Mouse (Mus musculus) cerebellum, adult 11 months (tissue): Measurements from ENCODE around the gene Agt.
A peak's percentile ranks its signal among the peaks of the same experiment; 100 is the strongest.

Experiments
- DNase-seq: peaks from one replicate; pipeline ENCODE4 v3.0.0; 2022

Gene Agt

DNA sequence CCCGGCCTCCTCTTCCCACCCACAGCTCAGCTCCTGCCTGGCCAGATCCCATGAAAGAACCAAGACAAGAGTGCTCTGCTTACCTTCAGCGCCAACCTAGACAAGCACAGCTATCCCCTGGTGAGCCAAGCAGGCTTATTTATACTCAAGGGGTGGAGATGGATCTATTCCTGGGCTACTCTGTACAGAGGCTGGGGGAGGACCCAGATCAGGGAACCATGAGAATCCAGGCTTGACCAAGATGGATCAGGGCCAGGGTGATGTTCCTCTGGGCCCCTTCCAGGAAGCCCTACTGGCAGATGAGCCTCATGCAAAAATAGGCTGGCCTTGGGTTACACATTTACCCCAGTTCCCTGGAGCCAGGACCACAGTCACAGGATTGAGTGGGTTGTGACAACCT lies at the start of gene Agt:
Gene Agt (minus strand): TSS at position 114 of the 400 bp plus-strand sequence.
- peak; percentile 46 for DNase-seq

DNA sequence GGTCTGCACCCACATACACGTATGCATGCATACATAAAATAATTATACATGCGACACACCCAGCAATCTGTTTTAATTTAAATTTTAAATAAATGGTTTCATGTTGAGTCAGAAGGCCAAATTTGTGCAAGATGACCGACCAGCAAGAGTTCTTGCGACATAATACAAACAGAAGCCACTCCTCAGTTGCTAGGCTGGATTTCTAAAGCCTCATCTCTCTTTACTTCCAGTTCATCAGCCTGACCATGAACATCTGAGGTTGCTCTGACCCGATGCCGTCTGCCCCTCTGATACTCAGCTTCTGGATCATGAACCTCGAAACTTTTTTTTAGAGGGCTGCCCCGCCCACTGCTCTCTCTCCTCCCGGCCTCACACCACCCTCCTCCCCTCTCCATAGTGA lies 48.7 kb upstream of the Agt start:
- no peak for DNase-seq

DNA sequence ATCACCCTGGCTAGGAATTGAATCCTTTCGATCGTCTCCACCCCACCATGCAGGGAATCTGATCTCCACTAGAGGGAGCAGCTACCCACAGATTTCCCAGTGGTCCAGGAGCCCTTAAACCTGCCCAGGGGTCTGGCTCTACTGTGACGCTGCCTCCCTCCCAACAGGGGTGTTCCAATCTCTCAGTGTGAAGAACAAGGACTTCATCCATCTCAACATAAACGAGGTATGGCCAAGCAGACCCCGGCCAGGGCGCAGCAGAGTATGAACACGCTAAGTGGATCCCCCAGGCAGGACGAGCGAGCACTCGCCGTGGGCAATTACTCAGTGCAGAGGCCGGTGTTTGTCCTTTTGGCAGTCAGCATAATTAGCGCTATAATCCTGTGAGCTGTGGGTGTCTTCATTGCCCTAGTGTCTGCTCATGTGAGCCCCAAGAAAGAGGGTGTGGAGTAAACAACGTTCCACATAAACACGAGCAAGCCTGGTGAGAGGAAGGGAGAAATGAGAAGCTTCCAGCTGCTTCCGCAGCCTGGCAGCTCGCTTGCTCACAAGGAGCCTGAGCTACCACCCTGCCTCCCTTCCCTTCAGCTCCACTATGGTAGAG lies 47.9 kb upstream of the Agt start:
- DNase-seq: peak; percentile 83

DNA sequence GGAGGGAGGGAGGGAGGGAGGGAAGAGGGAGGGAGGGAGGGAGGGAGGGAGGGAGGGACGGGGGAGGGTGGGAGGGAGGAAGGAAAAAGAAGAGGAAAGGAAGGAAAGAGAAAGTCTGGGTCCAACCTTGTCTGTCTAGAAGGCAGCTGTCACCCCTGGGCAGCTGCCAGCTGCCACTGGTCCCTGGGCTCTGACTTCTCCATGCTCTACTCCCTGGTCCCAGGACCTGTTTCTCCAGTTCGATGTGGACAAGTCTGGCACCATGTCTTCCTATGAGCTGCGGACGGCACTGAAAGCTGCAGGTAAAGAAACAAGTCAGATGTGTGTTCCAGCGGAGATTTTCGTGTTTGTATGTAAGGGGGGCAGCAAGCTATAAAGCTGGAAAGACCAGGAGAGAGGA lies 44.8 kb upstream of the Agt start:
- DNase-seq: no peak

DNA sequence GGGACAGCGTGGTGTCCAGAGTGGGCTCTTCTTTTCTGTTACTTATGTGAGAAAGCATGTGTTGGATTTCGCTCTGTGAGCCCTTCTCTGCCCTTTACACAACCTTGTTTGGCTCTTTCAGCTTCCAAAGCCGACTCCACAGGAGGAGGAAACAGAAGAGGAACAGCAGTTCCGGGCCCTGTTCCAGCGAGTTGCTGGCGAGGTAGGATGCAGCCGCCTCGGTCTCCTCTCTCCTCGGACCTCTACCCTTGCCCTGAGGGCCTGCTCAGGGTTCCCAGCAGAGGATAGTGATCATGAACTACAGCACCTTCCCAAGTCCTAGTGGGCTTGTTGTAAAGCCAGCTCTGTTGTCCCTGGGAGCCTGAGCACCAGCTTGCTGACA lies 39.5 kb upstream of the Agt start:
- DNase-seq: no peak

DNA sequence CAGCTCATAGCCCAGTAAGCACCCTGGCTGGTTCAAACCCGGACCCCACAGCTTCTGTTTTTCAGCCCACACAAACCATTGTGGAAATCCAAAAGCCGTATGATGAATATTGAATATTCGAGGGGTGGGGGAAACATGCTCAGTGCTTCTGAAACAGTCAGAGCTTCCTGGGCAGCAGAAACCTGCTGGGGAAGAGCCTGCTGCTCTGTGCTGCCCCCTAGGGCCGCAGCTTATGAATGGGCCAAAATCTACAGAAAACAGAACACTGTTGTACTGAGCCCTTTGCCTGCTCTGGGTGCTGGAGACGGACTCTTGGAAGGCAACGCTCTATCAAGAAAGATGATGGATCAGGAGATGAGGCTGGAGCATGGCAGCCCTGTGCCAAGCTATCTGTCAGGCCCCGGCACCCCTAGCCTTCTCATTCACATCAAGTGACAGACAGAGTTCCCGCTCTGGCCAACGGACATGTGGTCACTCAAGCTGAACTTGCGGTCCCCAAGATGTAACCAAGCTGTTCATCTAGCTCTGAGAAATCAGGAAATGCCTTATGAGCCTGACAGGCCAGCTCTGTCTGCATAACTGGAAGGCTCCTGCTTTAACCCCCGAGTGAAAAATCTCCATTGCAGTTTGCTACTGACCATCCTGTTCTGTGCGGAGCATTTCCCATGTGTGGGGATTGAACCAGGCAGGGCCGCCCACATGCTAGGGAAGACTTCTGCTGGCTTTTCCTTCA lies 38.9 kb upstream of the Agt start:
- DNase-seq: no peak

DNA sequence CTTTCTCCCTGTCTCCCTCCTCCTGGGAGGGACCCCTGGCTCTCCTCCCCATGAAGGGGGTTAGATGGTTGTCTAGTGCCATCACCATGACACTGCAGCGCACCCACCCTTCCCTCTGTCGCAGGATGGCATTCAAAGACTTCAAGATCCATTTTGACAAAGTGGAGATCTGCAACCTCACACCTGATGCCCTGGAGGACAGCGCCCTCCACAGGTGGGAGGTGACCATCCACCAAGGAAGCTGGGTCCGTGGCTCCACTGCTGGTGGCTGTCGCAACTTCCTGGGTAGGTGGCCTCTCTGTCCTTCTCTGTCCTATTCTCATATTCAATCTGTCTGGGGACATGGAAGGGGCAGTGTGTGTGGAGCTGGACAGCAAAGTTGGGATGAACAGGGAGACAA lies 34.6 kb upstream of the Agt start:
- no peak for DNase-seq

DNA sequence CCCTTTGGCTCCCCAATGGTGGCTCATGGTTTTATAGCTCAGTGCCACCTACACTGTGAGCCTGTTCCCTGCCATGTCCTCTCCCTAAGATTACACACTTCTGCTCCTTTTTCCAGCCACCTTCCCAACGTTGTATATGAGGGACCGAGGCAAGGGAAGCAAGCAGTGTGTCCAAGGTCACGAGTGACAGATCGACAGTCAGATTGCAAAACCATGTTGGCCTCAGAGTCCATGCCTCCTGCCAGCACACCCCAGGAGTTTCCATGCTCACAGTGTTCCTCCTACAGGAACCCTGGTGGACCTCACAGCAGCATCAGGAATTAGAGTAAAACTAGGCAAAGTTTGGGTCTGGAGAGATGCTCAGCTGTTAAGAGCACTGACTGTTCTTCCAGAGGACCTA lies 19.9 kb upstream of the Agt start:
- no peak for DNase-seq

DNA sequence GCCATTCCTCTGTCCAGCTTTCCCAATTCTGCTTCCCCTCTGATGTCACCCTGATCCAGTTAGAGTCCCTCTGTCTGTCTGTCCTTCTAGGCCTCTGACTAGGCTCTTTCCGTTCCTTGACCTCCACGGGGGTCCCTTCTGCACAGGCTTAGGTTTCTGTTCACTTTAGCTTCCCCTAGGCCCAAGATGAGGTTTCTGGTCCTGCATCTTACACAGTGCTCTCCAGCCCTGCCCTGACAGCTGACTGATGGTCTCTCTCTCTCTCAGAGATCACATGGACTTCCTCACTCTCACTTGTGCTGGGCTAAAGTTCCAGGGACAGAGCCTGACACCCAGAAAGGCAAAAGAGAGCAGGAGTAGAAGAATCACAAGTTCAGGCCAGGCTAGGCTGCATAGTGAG lies 17.1 kb upstream of the Agt start:
- DNase-seq: no peak

DNA sequence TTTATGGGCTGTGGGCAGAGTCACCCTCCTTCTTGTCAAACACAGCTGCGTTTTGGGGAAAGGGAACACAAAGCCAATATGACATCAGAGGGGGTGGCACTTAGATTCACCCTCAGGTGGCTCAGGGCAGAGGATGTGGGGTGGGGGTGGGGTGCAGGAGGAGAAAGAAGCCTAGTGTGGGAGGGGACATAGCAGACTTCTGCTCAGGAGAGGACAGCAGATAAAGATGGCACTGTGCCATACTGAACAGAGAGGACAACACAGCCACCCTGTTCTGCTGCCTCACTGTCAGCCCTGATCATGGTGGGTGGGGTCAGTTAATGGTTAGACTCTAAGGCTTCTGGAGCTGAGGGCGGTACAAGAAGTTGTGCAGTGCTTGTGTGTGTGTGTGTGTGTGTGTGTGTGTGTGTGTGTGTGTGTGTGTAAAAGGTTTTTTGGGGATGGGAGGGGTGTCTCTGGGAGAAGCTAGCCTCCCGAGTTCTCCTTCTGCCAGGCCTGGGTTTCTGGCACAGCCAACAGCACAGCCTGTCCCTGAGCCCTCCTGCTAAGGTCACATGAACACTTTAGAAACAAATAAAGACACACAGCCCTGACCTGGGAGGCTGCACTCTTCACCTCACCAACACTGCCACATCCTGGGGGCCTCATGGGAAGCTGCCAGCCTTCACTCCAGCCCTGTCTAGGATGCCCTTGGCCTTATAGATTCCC lies 16.4 kb upstream of the Agt start:
- DNase-seq: peak; percentile 59

DNA sequence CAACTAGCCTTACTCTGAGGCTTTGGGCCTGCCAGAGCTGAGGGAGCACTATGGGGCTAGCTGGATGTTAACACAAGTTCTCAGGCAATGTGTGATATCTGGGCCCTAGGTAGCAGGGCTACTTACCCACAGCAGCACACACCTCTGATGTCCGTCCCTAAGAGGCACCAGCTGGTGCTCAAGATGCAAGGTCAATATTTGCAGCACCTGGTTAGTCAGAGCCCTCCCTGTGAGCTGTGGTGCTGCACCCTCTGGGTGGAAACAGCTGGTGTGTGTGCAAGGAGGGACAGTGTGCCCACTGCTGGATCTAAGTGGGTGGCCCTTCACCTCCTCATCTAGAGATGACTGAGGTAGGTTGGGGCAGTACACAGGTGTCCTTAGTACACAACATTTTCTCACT lies 7.2 kb upstream of the Agt start:
- DNase-seq: no peak

DNA sequence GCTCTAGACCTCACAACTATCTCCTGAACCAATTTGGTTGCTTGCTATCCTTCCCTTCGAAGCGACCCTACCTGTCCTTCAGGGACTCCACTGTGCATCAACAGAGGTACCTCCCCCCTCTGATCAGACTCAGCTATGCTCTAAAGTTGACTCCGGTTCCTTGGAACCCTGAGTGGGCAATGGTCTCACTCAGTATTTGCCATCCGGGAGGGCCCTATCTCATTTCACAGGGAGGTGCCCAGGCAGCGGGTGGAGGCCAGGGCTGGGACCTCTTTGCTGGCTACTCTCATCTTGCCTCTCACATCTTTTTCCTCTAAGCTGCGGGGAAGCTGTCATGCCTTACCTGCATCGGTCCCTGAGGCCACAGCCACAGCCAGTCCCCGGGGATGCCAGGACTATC lies 6.3 kb upstream of the Agt start, which contains the start of gene Capn9:
Gene Capn9 (plus strand): TSS at position 301 of the 400 bp plus-strand sequence.
- DNase-seq: no peak

DNA sequence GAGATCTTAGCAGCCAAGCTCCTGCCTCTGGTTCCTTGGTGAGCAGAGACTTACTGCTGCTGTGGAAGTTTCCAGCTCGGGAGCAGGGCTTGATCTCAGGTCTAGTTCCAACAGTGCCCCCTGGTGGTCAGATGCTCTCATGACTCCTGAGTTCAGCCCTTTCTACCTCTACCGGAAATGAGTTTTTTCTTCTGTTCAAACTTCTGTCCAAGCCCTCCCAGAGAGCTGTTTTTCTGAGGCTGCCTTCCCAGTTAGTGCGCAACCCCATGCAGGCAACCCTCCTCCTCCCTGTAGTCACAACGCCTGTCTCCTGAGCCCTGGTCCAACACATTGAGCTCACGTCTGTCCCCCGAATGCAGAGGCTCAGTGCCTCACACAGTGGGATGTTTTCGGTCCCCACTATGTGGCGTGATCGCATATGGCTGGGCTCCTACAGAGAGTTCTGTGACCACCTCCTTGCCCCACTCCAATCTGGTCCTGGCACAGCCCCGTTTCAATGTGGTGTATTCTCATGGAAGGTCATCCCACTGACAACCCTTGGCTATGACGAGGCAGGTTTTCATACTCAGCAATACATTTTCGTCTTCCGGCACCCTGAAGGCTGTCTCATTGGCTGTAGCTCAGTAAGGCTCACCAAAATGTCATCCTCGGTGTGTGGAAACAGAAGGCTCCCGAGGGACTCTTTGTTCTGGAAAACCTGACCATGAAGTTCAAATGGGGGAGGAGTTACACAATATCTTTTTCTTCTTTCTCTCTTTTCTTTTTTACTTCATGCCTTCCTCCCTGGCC lies 4.2 kb upstream of the Agt start:
- peak; percentile 88 for DNase-seq

DNA sequence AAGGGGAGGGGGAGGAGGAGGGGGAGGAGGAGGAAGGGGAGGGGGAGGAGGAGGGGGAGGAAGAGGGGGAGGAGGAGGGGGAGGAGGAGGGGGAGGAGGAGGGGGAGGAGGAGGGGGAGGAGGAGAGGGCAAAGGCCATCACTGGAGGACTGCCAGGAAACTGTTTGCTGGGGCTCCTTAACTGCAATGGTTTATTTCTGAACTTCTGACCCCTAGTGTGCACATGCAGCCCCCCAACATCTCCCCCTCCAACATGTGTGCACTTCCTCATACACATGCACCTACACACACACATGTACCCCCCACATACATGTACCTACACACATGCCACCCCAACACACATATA lies 2.9 kb upstream of the Agt start:
- DNase-seq: no peak

DNA sequence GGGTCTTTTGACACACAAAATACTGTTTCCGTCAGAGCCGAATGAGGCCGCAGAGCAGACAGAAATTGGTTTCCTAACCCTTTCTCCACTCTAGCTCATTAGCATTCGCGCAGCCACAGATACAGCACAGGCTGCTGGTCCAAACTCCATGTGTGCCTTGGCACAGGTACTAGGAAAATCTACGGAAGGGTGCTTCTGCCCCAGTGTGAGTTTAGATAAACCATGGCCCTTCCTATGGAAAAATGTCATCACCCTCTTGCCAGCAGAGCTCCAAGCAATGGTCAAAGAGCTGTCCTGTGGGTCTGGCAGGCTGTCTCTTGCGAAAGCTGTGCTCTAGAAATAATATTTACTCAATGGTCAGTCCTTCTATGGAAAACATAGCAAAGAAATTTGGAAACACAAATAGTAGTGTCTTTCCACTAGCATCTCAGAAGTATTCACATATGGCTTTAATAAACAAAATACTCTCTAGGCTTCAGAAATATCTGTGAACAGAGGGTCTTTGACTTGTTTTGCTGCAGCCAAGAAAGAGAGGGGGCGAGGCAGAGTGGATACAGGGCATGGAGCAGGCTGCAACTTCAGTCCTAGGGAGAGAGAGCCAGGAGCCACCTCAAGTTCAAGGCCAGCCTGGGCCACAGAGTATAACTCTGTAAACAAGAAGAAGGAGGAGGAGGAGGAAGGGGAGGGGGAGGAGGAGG lies 2.4 kb upstream of the Agt start:
- no peak for DNase-seq

DNA sequence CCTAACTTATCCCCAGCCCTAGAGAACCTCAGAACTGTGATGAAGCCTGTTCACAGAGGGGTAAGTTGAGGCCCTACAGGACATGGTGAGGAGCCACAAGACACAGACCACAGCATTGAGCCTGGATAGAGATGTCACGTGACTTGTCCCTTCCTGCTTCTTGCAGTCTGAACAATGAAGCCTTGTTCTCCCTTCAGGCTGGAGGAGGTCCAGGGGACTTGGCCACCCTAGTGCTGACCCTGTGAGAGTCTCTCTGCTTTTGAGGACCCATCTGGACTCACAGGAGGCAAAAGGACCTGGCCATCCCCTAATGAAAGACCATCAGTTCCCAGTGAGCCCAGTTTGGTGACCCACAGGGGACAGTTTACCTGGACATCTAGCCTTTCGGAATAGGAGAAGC lies 406 bp downstream of the Agt start:
- DNase-seq: no peak

DNA sequence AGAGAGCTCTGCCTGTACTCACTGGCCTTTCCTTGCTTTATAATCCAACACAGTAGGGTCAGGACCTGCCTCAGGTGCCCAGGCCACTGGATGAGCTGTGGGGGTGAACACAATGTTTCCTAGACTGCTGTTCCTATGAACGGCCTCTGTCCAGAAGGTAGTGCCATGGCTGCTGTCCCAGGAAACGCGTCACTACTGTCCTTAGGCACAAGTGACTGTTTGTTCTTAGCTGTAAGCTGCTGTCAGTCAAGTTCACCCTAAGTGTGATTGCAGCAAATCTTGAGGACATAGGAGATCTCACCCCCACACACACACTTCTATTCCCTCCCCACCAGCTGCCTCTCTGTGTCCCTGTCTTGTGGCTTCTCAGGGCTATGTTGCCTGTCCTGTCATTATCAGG lies 1.9 kb downstream of the Agt start:
- DNase-seq: no peak

DNA sequence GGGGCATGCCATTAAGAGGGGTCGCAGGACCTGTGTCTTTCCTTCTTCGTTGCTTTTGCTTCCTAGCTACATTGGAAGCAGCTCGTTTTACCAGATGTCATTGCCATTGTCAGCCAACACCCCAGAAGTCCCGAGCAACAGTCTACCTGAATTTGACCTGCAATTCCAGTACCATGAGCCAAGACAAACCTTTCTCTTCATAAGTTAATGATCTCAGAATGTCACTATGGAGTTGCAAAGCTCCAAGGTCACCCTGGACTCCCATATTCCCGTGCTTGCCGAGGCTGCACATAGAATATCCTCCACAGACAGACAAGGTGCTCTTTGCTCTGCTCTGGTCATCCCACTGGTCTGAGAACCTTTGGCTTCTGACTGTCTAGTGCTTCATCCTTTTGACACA lies 2.4 kb downstream of the Agt start:
- no peak for DNase-seq

DNA sequence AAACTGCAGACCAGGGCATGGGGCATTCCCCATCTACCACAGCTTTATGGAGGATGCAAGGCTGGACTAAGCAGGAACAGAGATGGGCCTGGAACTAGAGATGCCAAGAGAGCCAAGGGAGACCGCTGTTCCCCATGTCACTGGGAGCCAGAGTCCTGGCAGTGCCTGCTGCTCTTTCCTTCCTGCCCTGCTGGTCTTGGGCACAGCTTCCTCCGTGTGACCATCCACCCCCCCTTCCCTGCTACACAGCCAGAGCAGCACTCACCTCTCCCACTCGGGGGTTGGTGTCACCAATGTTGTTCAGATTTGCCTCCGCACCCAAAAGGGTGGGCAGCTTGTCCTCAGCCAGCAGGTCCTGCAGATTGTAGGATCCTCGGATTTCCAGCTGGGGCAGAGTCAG lies 12.0 kb downstream of the Agt start:
- peak; percentile 52 for DNase-seq

DNA sequence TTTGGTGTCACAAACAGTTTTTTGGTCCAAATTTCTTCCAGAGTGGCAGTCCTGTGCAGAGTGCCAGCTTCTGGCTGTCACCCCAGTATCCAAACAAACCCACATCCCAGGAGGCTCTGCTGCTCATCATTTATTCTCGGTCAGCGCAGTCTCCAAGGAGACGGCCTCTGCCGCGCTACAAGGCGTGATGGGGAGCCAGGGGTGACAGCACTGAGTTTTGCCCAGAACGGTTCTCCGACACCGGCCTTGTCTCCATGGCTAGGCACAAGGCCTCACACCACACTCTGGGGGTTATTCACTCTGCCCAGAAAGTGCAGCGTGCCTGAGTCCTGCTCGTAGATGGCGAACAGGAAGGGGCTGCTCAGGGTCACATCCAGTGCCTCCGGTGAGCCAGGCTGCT lies 12.8 kb downstream of the Agt start:
- DNase-seq: peak; percentile 43

DNA sequence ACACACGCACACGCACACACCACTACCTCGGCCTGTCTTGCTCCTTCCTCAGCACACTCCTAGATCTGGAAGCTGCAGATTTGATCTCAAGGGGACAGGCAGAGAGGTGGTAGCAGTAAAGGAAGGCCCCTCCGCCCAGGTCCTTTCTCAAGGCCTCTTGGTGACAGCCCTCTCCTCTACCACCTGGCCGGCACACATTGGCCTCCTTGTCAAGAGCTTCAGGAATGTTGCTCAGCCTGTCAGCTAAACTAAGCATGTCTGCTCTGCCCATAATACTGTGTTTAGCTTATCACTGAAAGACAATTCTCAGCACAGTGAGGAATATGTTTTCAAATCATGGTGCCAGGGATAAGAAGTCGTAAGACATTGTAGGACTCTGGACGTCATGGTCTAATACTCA lies 13.3 kb downstream of the Agt start:
- no peak for DNase-seq

DNA sequence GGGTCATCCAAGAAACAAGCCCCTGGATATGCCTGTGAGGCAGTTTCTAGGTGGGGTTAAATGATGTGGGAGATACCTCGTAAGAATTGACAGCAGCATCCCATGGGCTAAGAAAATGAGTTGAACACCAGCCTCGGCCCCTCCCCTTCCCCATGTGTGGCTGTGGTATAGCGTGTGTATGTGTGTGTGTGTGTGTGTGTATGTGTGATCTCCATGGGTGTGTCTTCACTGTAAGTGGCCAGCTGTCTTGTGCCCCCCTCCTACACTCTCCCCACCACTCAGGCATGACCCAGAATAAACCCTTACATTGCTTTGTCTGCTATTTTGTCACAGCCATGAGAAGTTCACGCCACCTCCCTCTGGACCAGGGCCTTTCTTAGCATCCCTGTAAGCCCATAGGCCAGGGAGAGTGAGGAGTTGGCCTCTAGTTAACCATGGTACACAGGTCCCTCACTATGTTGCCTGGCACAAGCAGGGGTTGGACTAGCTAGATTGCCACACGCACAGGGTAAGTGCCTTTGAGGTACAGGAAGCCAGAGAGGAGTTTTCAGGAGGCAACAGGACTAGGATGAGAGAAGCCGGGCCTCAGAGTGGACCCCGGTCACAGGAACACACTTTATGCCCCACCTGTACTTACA lies 14.3 kb downstream of the Agt start:
- DNase-seq: no peak
